Mouse (Mus musculus): Measurements from ENCODE around the gene Cntn4. TPM values are rescaled to one million over a fixed set of nuclear protein-coding genes. Genes with fewer than 3 reads are reported as not detected.

The Cntn4 gene
- polyA plus RNA-seq, 1 experiment from 2014 or later = 3.3 TPM

DNA sequence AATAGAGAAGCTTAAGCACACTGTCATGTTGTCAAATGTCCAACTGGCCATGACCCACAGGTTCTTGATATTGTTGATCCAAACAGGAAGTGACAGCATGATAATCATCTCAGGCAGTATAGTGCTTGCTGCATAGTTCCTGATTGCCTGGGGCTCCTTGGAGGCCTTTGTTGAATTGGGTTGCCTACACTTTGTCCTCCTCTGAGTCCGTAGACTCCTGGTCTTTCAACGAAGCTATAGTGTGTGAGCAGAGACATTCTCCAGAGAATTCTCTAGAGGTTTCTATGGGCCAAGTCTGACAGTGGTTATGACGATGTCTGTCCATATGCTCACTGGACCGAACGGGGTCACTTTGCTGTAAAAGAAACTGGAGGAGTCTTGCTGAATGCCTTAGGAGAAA, 5.8 kb downstream of the Cntn4 start:
- Histone ChIP-seq H3K27ac (no peak overlapping the region), H3K9me3 (replicated peaks; ENCODE audit: low read length) (no peaks in the 10 kb centered on the region), H3K4me3 (replicated peaks; ENCODE audit: low read depth, low read length) (no peak overlapping the region), H3K36me3 (ENCODE audit: insufficient read depth, low read length) (no peaks in the 10 kb centered on the region), H3K27me3 (ENCODE audit: insufficient read depth, low read length) (0 out of 2 replicates have a peak, but pooled peaks cover 6% of the 10 kb centered on the region), H3K4me1 (replicated peaks; ENCODE audit: insufficient read depth, low read length) (no peaks in the 10 kb centered on the region), H3K4me2 (ENCODE audit: low read length) (no peak overlapping the region), H3K9ac (ENCODE audit: low read depth, low read length) (no peak overlapping the region)
- TF ChIP-seq CTCF (IDR thresholded peaks at IDR 0.05; ENCODE audit: low read depth) = no peak
- 85% methylated on average over 5 of the region's 5 CpGs for WGBS
- DNase-seq (ENCODE audit: low spot score) (no peak), ATAC-seq (replicated peaks; ENCODE audit: low FRiP score, low read depth) (no peak)

DNA sequence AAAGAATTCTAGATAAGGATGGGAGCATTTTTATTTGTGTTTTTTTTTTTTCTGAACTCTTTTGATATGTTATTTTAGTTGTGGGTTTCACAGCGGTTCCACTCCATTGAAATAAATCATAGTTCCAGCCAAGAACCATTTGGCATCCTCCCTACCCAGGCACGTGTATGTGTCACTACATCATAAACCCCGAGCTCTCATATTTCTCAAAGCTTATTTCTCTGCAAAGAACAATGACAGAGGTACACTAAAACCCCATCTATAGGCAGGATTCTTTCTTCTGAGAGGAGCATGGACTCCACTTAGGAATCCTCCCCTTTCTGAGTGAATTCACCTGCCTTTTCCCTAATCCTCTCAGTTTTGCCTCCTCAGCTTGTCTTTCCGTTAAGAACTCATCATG, 6.7 kb downstream of the Cntn4 start:
- Histone ChIP-seq H3K9me3 (replicated peaks; ENCODE audit: low read length) (no peaks in the 10 kb centered on the region), H3K36me3 (ENCODE audit: insufficient read depth, low read length) (no peaks in the 10 kb centered on the region), H3K27me3 (ENCODE audit: insufficient read depth, low read length) (no peaks in the 10 kb centered on the region), H3K27ac (no peak overlapping the region), H3K4me3 (replicated peaks; ENCODE audit: low read depth, low read length) (no peak overlapping the region), H3K9ac (ENCODE audit: low read depth, low read length) (no peak overlapping the region), H3K4me2 (ENCODE audit: low read length) (no peak overlapping the region), H3K4me1 (replicated peaks; ENCODE audit: insufficient read depth, low read length) (no peaks in the 10 kb centered on the region)
- no peak for TF ChIP-seq CTCF (IDR thresholded peaks at IDR 0.05; ENCODE audit: low read depth)
- ATAC-seq (replicated peaks; ENCODE audit: low FRiP score, low read depth) (no peak), DNase-seq (ENCODE audit: low spot score) (no peak)
- WGBS = 21% methylated on average over 4 of the region's 4 CpGs

DNA sequence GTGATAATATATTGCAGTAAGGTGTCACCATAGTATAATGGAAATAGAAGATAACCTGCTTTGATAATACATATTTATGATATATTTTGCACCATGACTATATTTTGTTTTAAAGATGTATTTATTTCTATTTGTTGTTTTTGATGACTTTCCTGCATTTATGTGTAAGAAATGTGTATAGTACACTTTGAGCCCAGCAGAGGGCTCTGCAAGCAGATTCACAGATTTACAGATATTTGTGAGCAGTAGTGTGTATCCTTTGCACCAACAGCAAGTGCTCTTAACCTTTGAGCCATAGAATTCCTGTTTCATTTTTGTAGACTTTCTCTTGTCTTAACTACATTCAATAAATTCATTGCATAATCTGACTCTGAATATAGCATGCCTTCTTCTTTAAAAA, 10.7 kb downstream of the Cntn4 start:
- Histone ChIP-seq H3K4me2 (ENCODE audit: low read length) (no peak overlapping the region), H3K27ac (no peak overlapping the region), H3K4me1 (replicated peaks; ENCODE audit: insufficient read depth, low read length) (no peaks in the 10 kb centered on the region), H3K9me3 (replicated peaks; ENCODE audit: low read length) (no peaks in the 10 kb centered on the region), H3K27me3 (ENCODE audit: insufficient read depth, low read length) (no peaks in the 10 kb centered on the region), H3K9ac (ENCODE audit: low read depth, low read length) (no peak overlapping the region), H3K36me3 (ENCODE audit: insufficient read depth, low read length) (no peaks in the 10 kb centered on the region), H3K4me3 (replicated peaks; ENCODE audit: low read depth, low read length) (no peak overlapping the region)
- DNase-seq (ENCODE audit: low spot score) = no peak
- peak; percentile 49 for TF ChIP-seq CTCF (IDR thresholded peaks at IDR 0.05; ENCODE audit: low read depth)
- ATAC-seq (replicated peaks; ENCODE audit: low FRiP score, low read depth) = no peak

DNA sequence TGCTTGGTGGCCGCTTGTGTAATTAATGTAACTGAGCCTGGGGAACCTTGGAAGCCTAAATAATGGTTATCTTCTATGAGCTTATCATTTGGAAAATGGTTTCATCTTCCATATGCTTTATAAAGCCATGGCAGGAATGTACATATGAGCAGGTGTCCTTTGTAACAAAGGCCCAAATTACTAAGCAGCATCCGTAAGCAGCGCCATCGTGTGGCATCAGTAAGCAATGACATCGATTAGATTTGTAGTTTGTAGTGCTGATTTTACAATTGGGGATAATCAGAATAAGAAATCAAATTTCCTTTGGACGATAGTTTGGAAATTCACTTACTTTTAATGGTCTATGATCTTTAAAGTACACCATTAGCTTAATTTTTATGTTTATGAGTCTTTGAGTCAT, 64.6 kb downstream of the Cntn4 start:
- Histone ChIP-seq H3K27me3 (ENCODE audit: insufficient read depth, low read length) (no peaks in the 10 kb centered on the region), H3K4me3 (replicated peaks; ENCODE audit: low read depth, low read length) (no peak overlapping the region), H3K9ac (ENCODE audit: low read depth, low read length) (no peak overlapping the region), H3K9me3 (replicated peaks; ENCODE audit: low read length) (no peaks in the 10 kb centered on the region), H3K4me2 (ENCODE audit: low read length) (no peak overlapping the region), H3K4me1 (replicated peaks; ENCODE audit: insufficient read depth, low read length) (no peaks in the 10 kb centered on the region), H3K27ac (no peak overlapping the region), H3K36me3 (ENCODE audit: insufficient read depth, low read length) (no peaks in the 10 kb centered on the region)
- TF ChIP-seq CTCF (IDR thresholded peaks at IDR 0.05; ENCODE audit: low read depth) = peak; percentile 64
- WGBS = 28% methylated on average over 6 of the region's 6 CpGs
- ATAC-seq (replicated peaks; ENCODE audit: low FRiP score, low read depth) (no peak), DNase-seq (ENCODE audit: low spot score) (peak; percentile 15)

DNA sequence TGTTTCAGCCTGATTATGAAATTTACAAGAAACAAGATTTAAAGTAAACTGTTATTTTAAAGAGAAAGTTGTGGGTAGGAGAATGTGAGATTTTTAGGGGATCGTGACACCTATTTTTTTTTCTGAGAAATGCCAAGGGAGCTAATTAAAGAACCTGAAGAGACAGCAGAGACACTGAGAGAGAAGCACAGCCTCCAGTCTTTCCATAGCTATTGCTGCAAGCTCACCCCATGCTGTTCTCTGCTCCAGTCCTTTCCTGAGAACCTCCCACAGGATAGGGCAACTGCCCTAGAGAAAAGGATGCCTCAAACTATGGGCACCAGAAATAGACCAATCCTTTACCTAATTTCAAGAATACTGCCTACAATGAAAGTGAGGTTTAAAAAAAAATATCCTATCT, 103.2 kb downstream of the Cntn4 start:
- Histone ChIP-seq H3K9ac (ENCODE audit: low read depth, low read length) (no peak overlapping the region), H3K9me3 (replicated peaks; ENCODE audit: low read length) (no peaks in the 10 kb centered on the region), H3K27ac (no peak overlapping the region), H3K4me1 (replicated peaks; ENCODE audit: insufficient read depth, low read length) (no peaks in the 10 kb centered on the region), H3K4me3 (replicated peaks; ENCODE audit: low read depth, low read length) (no peak overlapping the region), H3K27me3 (ENCODE audit: insufficient read depth, low read length) (no peaks in the 10 kb centered on the region), H3K36me3 (ENCODE audit: insufficient read depth, low read length) (no peaks in the 10 kb centered on the region), H3K4me2 (ENCODE audit: low read length) (no peak overlapping the region)
- ATAC-seq (replicated peaks; ENCODE audit: low FRiP score, low read depth) = no peak
- DNase-seq (ENCODE audit: low spot score) = no peak
- TF ChIP-seq CTCF (IDR thresholded peaks at IDR 0.05; ENCODE audit: low read depth) = no peak
- 81% methylated on average over 1 of the region's 1 CpGs for whole genome bisulfite sequencing

DNA sequence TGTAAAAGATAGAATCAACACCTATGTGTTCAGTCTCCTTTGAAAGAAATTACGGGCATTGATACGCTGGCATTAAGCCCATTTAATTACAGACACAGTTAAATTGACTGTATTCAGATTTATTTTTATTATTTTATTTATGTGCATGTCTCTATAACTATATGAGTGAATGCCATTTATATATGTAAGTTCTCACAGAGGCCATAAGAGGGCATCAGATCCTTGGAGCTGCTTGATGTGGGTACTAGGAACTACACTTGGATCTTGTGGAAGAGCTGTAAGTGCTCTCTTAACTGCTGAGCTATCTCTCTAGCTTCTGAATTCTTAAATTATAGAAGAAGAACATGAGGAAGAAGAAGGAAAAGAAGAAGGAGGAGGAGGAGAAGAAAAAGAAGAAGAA, 111.0 kb downstream of the Cntn4 start:
- Histone ChIP-seq H3K4me2 (ENCODE audit: low read length) (no peak overlapping the region), H3K27me3 (ENCODE audit: insufficient read depth, low read length) (no peaks in the 10 kb centered on the region), H3K27ac (no peak overlapping the region), H3K4me1 (replicated peaks; ENCODE audit: insufficient read depth, low read length) (no peaks in the 10 kb centered on the region), H3K9me3 (replicated peaks; ENCODE audit: low read length) (no peaks in the 10 kb centered on the region), H3K9ac (ENCODE audit: low read depth, low read length) (no peak overlapping the region), H3K36me3 (ENCODE audit: insufficient read depth, low read length) (no peaks in the 10 kb centered on the region), H3K4me3 (replicated peaks; ENCODE audit: low read depth, low read length) (no peak overlapping the region)
- TF ChIP-seq CTCF (IDR thresholded peaks at IDR 0.05; ENCODE audit: low read depth) = peak; percentile 50; the same call in 1 of the 2 replicates
- ATAC-seq (replicated peaks; ENCODE audit: low FRiP score, low read depth) (no peak), DNase-seq (ENCODE audit: low spot score) (peak; percentile 14)
- 99% methylated on average over 2 of the region's 2 CpGs for WGBS

DNA sequence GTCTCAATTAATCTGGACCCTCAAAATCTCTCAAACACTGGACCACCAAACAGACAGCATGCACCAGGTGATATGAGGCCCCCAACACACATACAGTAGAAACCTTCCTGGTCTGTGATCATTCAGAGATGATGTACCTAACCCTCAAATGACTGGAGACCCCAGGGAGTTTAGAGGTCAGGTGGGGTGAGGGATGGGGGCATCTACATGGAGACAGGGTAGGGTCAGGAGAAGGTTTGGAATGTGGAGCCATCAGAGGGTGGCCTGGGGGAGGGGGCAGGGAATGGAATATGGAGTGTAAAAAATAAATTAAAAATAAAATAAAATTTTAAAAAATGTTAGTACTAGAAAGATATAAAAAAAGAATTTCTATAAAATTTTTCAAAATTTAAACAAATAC, 157.6 kb downstream of the Cntn4 start:
- ATAC-seq (replicated peaks; ENCODE audit: low FRiP score, low read depth) (no peak), DNase-seq (ENCODE audit: low spot score) (no peak)
- H3K4me1 ChIP-seq (replicated peaks; ENCODE audit: insufficient read depth, low read length) = no peaks in the 10 kb centered on the region
- H3K9me3 ChIP-seq (replicated peaks; ENCODE audit: low read length) = no peaks in the 10 kb centered on the region
- H3K27me3 ChIP-seq (ENCODE audit: insufficient read depth, low read length) = no peaks in the 10 kb centered on the region
- TF ChIP-seq CTCF (IDR thresholded peaks at IDR 0.05; ENCODE audit: low read depth) = no peak
- H3K4me3 ChIP-seq (replicated peaks; ENCODE audit: low read depth, low read length) = no peak overlapping the region
- no peak overlapping the region for H3K27ac ChIP-seq
- no peak overlapping the region for H3K4me2 ChIP-seq (ENCODE audit: low read length)
- no peak overlapping the region for H3K9ac ChIP-seq (ENCODE audit: low read depth, low read length)
- H3K36me3 ChIP-seq (ENCODE audit: insufficient read depth, low read length) = no peaks in the 10 kb centered on the region

All from kidney, postnatal 0 days (tissue).